Mouse (Mus musculus) central nervous system, embryonic 14 days (tissue): ENCODE results near the gene Ermard. TPM values are rescaled to one million over a fixed set of nuclear protein-coding genes. Genes with fewer than 3 reads are reported as not detected.

ENCODE experiments used
- polyA plus RNA-seq: library from polyadenylated mRNA; depleted of rRNA; stranded (reverse); fragments of >200 nt; gene quantifications from 2 replicates; pipeline ENCODE4 v1.2.3, GENCODE M21; 2012; rRNA removed

Ermard gene
- polyA plus RNA-seq: 97.0 and 100 TPM in 2 replicates

GRCm38 (mm10) chr17:15041175-15041729 is at the start of gene Ermard, which contains the start of the genes Tcte3 and Gm3448:
TSS of gene Ermard (plus strand) at chr17:15041208.
TSS of gene Tcte3 (minus strand) at chr17:15041488.
TSS of gene Gm3448 (minus strand) at chr17:15041537.

DNA sequence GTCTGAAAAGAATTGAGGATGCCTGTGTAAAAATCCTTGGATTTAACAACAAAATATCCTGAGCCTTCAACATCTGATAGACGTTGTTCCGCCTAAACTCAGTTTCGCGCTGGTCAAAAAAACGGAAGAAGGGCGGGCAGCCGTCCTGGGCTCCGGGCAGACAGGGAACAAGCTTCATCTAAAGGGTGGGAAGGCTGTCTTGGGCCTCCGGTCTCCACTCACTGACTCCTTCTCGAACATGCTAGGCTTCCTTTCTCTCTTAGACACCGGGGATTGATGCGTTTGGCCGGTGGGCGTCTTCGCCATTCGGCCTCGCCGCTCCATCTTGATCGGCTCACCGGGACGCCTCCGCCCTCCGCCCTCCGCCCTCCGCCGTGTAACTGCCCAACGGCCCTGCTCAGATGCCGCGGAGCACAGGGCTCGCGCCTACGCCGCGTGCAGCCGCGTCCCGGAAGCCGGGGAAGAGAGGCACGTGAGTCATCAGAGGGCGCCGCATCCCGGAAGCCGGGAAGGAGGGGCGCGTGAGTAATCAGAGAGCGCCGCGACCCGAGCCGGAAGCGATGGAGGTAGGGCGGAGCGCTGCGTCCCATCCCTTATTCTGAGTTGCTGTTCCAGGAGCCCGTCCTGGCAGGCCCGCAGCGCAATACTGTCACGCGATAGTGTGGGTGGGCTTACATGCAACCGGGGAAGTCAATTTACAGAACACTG is 31.1 kb upstream of the Ermard start, which contains the start of gene Gm3435:
Gm3435 (plus strand) TSS at position 471 of the 708 bp plus-strand sequence.

Other genes starting within 250 kb of the Ermard start
- gene Wdr27, start 98.0 kb upstream of the Ermard start, polyA plus RNA-seq: 3.3 and 5.9 TPM in 2 replicates
- 21.5 and 23.2 TPM in 2 replicates for gene 1600012H06Rik, start 98.0 kb upstream of the Ermard start, polyA plus RNA-seq
- gene Phf10, start 79.9 kb upstream of the Ermard start, polyA plus RNA-seq: 75.5 and 78.7 TPM in 2 replicates
- gene 9030025P20Rik, start 62.7 kb upstream of the Ermard start, polyA plus RNA-seq: 20.8 TPM in 2 replicates
- gene Gm3417, start 62.4 kb upstream of the Ermard start, polyA plus RNA-seq: 0.20 and 0.35 TPM in 2 replicates
- 7.7 and 8.2 TPM in 2 replicates for gene Gm3435, start 31.0 kb upstream of the Ermard start, polyA plus RNA-seq
- gene Tcte3, start 280 bp downstream of the Ermard start, polyA plus RNA-seq: 0.23 TPM in 1 of 2 replicates, not detected in the other
- 4.3 and 5.3 TPM in 2 replicates for gene Gm3448, start 329 bp downstream of the Ermard start, polyA plus RNA-seq